Mouse (Mus musculus): ENCODE measurements around the gene Ap4b1.

DNA sequence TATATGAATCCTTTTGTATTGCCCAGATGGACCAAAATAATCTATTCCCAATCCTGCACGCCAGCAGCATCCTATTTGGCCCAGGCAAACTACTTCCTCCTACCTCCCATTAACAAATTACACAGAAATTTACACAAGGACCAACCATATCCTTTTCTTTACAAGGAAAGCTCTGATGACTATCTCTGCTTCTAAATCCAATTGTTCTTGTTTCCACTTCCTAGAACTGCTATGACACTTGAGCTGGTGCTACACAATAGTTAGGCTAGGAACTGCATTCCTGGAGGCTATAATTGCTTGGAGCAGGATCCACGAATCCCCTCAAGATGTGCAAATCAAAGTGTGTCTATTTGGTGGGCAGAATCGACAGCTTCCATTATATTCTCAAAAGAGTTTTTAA lies 42.5 kb upstream of the Ap4b1 start:
- no peak for TF ChIP-seq MAFK (IDR thresholded peaks at IDR 0.05; ENCODE audit: insufficient read depth, low read depth, low read length)
- no peak for TF ChIP-seq ZNF384 (IDR thresholded peaks at IDR 0.05; ENCODE audit: low read depth, low read length)

Measured in ES-E14 (cell line).